Mouse (Mus musculus): Measurements from ENCODE around the gene Slc9a1. TPM values are rescaled to one million over a fixed set of nuclear protein-coding genes. Genes with fewer than 3 reads are reported as not detected.

Slc9a1 gene
- polyA plus RNA-seq (2012) = 3.7 and 3.8 TPM in 2 replicates

- no peak for TF ChIP-seq TAL1 (IDR thresholded peaks at IDR 0.05; ENCODE audit: low read length)
- no peak for TF ChIP-seq GATA1 (IDR thresholded peaks at IDR 0.05; ENCODE audit: low read length)
- H3K4me3 ChIP-seq (replicated peaks) = peak within 1 kb of the TSS; percentile 79
- peaks cover 53% of the 10 kb centered on the region for H3K4me1 ChIP-seq (ENCODE audit: control insufficient read depth)
- H3K27me3 ChIP-seq (ENCODE audit: control insufficient read depth) = peaks cover 3% of the 10 kb centered on the region; the same call in 1 of the 2 replicates
- H3K9me3 ChIP-seq (ENCODE audit: control insufficient read depth, low read length) = peaks cover 4% of the 10 kb centered on the region; the same call in 1 of the 2 replicates
- H3K36me3 ChIP-seq (ENCODE audit: control insufficient read depth) = peaks cover 27% of the 10 kb centered on the region
These were observed at the start of gene Slc9a1 for GRCm38 (mm10) chr4:133369553-133370297. TSS of gene Slc9a1 (plus strand) at chr4:133369706.

- TF ChIP-seq GATA1 (IDR thresholded peaks at IDR 0.05; ENCODE audit: low read length) (no peak), TAL1 (IDR thresholded peaks at IDR 0.05; ENCODE audit: low read length) (no peak)
- no peak overlapping the region for H3K4me3 ChIP-seq (replicated peaks)
These were observed 41.4 kb upstream of the Slc9a1 start for GRCm38 (mm10) chr4:133328129-133328528.

GRCm38 (mm10) chr4:133330296-133330695 is 39.2 kb upstream of the Slc9a1 start:
- H3K9me3 ChIP-seq (ENCODE audit: control insufficient read depth, low read length) = no peaks in the 10 kb centered on the region
- H3K36me3 ChIP-seq (ENCODE audit: control insufficient read depth) = no peaks in the 10 kb centered on the region; the same call in 1 of the 2 replicates
- TF ChIP-seq TAL1 (IDR thresholded peaks at IDR 0.05; ENCODE audit: low read length) (no peak), GATA1 (IDR thresholded peaks at IDR 0.05; ENCODE audit: low read length) (no peak)

More at GRCm38 (mm10) chr4:133328129-133328528, 41.4 kb upstream of the Slc9a1 start:
- peaks cover 3% of the 10 kb centered on the region; the same call in 1 of the 2 replicates for H3K36me3 ChIP-seq (ENCODE audit: control insufficient read depth)
- H3K4me1 ChIP-seq (ENCODE audit: control insufficient read depth) = peaks cover 4% of the 10 kb centered on the region
- no peaks in the 10 kb centered on the region for H3K27me3 ChIP-seq (ENCODE audit: control insufficient read depth)
- H3K9me3 ChIP-seq (ENCODE audit: control insufficient read depth, low read length) = no peaks in the 10 kb centered on the region

GRCm38 (mm10) chr4:133333306-133333705 is 36.2 kb upstream of the Slc9a1 start:
- H3K9me3 ChIP-seq (ENCODE audit: control insufficient read depth, low read length) = no peaks in the 10 kb centered on the region
- peaks cover 14% of the 10 kb centered on the region for H3K4me1 ChIP-seq (ENCODE audit: control insufficient read depth)
- H3K36me3 ChIP-seq (ENCODE audit: control insufficient read depth) = no peaks in the 10 kb centered on the region; the same call in 1 of the 2 replicates
- no peaks in the 10 kb centered on the region for H3K27me3 ChIP-seq (ENCODE audit: control insufficient read depth)
- TF ChIP-seq GATA1 (IDR thresholded peaks at IDR 0.05; ENCODE audit: low read length) = no peak
- TF ChIP-seq TAL1 (IDR thresholded peaks at IDR 0.05; ENCODE audit: low read length) = no peak
- no peak overlapping the region for H3K4me3 ChIP-seq (replicated peaks)

More at GRCm38 (mm10) chr4:133330296-133330695, 39.2 kb upstream of the Slc9a1 start:
- Histone ChIP-seq H3K4me3 (replicated peaks) (no peak overlapping the region), H3K27me3 (ENCODE audit: control insufficient read depth) (no peaks in the 10 kb centered on the region), H3K4me1 (ENCODE audit: control insufficient read depth) (peaks cover 5% of the 10 kb centered on the region)

GRCm38 (mm10) chr4:133337833-133338520 is 31.5 kb upstream of the Slc9a1 start:
- TF ChIP-seq TAL1 (IDR thresholded peaks at IDR 0.05; ENCODE audit: low read length) (no peak), GATA1 (IDR thresholded peaks at IDR 0.05; ENCODE audit: low read length) (no peak)
- Histone ChIP-seq H3K4me3 (replicated peaks) (peak overlapping the region; percentile 92), H3K9me3 (ENCODE audit: control insufficient read depth, low read length) (no peaks in the 10 kb centered on the region), H3K27me3 (ENCODE audit: control insufficient read depth) (peaks cover 19% of the 10 kb centered on the region), H3K4me1 (ENCODE audit: control insufficient read depth) (peaks cover 24% of the 10 kb centered on the region), H3K36me3 (ENCODE audit: control insufficient read depth) (no peaks in the 10 kb centered on the region; the same call in 1 of the 2 replicates)

GRCm38 (mm10) chr4:133338521-133339095 is 30.9 kb upstream of the Slc9a1 start:
- Histone ChIP-seq H3K4me3 (replicated peaks) (peak overlapping the region; percentile 92), H3K9me3 (ENCODE audit: control insufficient read depth, low read length) (no peaks in the 10 kb centered on the region), H3K4me1 (ENCODE audit: control insufficient read depth) (peaks cover 24% of the 10 kb centered on the region), H3K36me3 (ENCODE audit: control insufficient read depth) (no peaks in the 10 kb centered on the region; the same call in 1 of the 2 replicates), H3K27me3 (ENCODE audit: control insufficient read depth) (peaks cover 24% of the 10 kb centered on the region)
- no peak for TF ChIP-seq GATA1 (IDR thresholded peaks at IDR 0.05; ENCODE audit: low read length)
- TF ChIP-seq TAL1 (IDR thresholded peaks at IDR 0.05; ENCODE audit: low read length) = no peak

GRCm38 (mm10) chr4:133339148-133339749 is 30.3 kb upstream of the Slc9a1 start:
- Histone ChIP-seq H3K27me3 (ENCODE audit: control insufficient read depth) (peaks cover 24% of the 10 kb centered on the region), H3K4me1 (ENCODE audit: control insufficient read depth) (peaks cover 22% of the 10 kb centered on the region), H3K4me3 (replicated peaks) (peak overlapping the region; percentile 92), H3K9me3 (ENCODE audit: control insufficient read depth, low read length) (no peaks in the 10 kb centered on the region), H3K36me3 (ENCODE audit: control insufficient read depth) (no peaks in the 10 kb centered on the region)
- TF ChIP-seq GATA1 (IDR thresholded peaks at IDR 0.05; ENCODE audit: low read length) (peak; percentile 35; the same call in 1 of the 2 replicates), TAL1 (IDR thresholded peaks at IDR 0.05; ENCODE audit: low read length) (no peak)

GRCm38 (mm10) chr4:133340217-133340616 is 29.3 kb upstream of the Slc9a1 start:
- Histone ChIP-seq H3K9me3 (ENCODE audit: control insufficient read depth, low read length) (no peaks in the 10 kb centered on the region), H3K4me3 (replicated peaks) (no peak overlapping the region), H3K36me3 (ENCODE audit: control insufficient read depth) (no peaks in the 10 kb centered on the region), H3K4me1 (ENCODE audit: control insufficient read depth) (peaks cover 22% of the 10 kb centered on the region), H3K27me3 (ENCODE audit: control insufficient read depth) (peaks cover 24% of the 10 kb centered on the region)
- no peak for TF ChIP-seq TAL1 (IDR thresholded peaks at IDR 0.05; ENCODE audit: low read length)
- no peak for TF ChIP-seq GATA1 (IDR thresholded peaks at IDR 0.05; ENCODE audit: low read length)
